Mouse (Mus musculus) thymus, adult 2 months (tissue): ENCODE measurements around the gene Dcaf4.

ENCODE experiments used
- CTCF ChIP-seq: fragments of 200-500 bp; IDR thresholded peaks from 2 replicates; pipeline ENCODE4 v1.5.1; 2012; ENCODE audit warnings: mild to moderate bottlenecking, control low read depth, low read length, moderate library complexity, borderline replicate concordance; ENCODE audit not compliant: control insufficient read depth, poor library complexity, insufficient read depth; ENCODE audit errors: extremely low read depth
- POLR2A ChIP-seq: fragments of 200-500 bp; IDR thresholded peaks from 2 replicates; pipeline ENCODE4 v1.6.1; 2012; ENCODE audit warnings: mild to moderate bottlenecking, low read length, control low read depth, moderate library complexity; ENCODE audit not compliant: control insufficient read depth, poor library complexity, insufficient read depth; ENCODE audit errors: extremely low read depth

GRCm38 (mm10) chr12:83525822-83526544 is 5.7 kb downstream of the Dcaf4 start:
- TF ChIP-seq CTCF (no peak), POLR2A (no peak)
